23 mouse cellular contexts compared by ENCODE assay signal in genomic region chr8:119275442-119275841, GRCm38 (mm10).
DNase-seq lines count a peak whose midpoint lies in the region; ATAC-seq lines count a peak whose summit lies in the region.
"Had no signal": no experiment of that assay in that cellular context is flagged by ENCODE, and none has a peak within 500 bp of the region (broad histone marks: within the 10 kb centered on the region; RNA-seq: fewer than 3 reads in every experiment).

No protein-coding gene starts in this region.

- peaks cover 24% of the 10 kb centered on the region for H3K4me1 ChIP-seq in heart, embryonic 13.5 days
- no peaks in the 10 kb centered on the region for H3K4me1 ChIP-seq in megakaryocyte, embryonic 14.5 days
- H3K4me1 ChIP-seq in limb, embryonic 12.5 days (replicated peaks), result no peaks in the 10 kb centered on the region
- H3K4me1 ChIP-seq: embryonic facial prominence, embryonic 13.5 days; forebrain, embryonic 12.5 days; hindbrain, embryonic 12.5 days; intestine, embryonic 15.5 days had no signal

- no peaks in the 10 kb centered on the region for H3K27me3 ChIP-seq in heart, embryonic 13.5 days (replicated peaks)
- H3K27me3 ChIP-seq in megakaryocyte, embryonic 14.5 days (replicated peaks), result no peaks in the 10 kb centered on the region
- no peaks in the 10 kb centered on the region for H3K27me3 ChIP-seq in limb, embryonic 12.5 days
- H3K27me3 ChIP-seq: embryonic facial prominence, embryonic 13.5 days; forebrain, embryonic 12.5 days; hindbrain, embryonic 12.5 days; intestine, embryonic 15.5 days had no signal

- H3K27ac ChIP-seq in heart, embryonic 13.5 days (replicated peaks), result peak overlapping the region; percentile 96; the same call in 1 of the 2 replicates
- no peak overlapping the region for H3K27ac ChIP-seq in limb, embryonic 12.5 days
- H3K27ac ChIP-seq: embryonic facial prominence, embryonic 13.5 days; forebrain, embryonic 12.5 days; hindbrain, embryonic 12.5 days; intestine, embryonic 15.5 days had no signal

- H3K9me3 ChIP-seq in heart, embryonic 13.5 days, result no peaks in the 10 kb centered on the region
- H3K9me3 ChIP-seq in megakaryocyte, embryonic 14.5 days, result peaks cover 3% of the 10 kb centered on the region; the same call in 1 of the 2 replicates
- no peaks in the 10 kb centered on the region for H3K9me3 ChIP-seq in limb, embryonic 12.5 days
- H3K9me3 ChIP-seq: embryonic facial prominence, embryonic 13.5 days; forebrain, embryonic 12.5 days; hindbrain, embryonic 12.5 days; intestine, embryonic 15.5 days had no signal

- no peak for DNase-seq in heart, postnatal 10 days
- DNase-seq in ovary, postnatal 10 days (ENCODE audit: low spot score), result no peak
- DNase-seq in cerebellum, postnatal 25 days, result no peak
- DNase-seq: adrenal gland, adult 2 months; adrenal gland, postnatal 36 days; B cell, adult 2 months; cerebellum, adult 11 months; cerebellum, adult 8-10 months; cerebellum, postnatal 14 days; gastrocnemius, postnatal 10 days; heart, adult 18-20 months; heart, postnatal 4 days had no signal

- intact Hi-C loops in heart, postnatal 10 days (cut with DNase I), result no loop called here

- no peak for ATAC-seq in heart, embryonic 13.5 days (ENCODE audit: extremely low read depth, insufficient number of reproducible peaks, low FRiP score, low TSS enrichment)
- ATAC-seq in megakaryocyte, adult 5-6 weeks (ENCODE audit: poor library complexity, severe bottlenecking), result no peak
- peak; percentile 47; the same call in 1 of the 2 replicates for ATAC-seq in limb, embryonic 12.5 days (ENCODE audit: insufficient number of reproducible peaks, insufficient read depth, low FRiP score, low TSS enrichment, low read depth)
- ATAC-seq: CD4-positive, CD25-positive, alpha-beta regulatory T cell, adult 4 months; forebrain, embryonic 16.5 days; intestine, embryonic 15.5 days had no signal

- H3K9ac ChIP-seq in heart, embryonic 13.5 days, result no peak overlapping the region
- H3K9ac ChIP-seq in limb, embryonic 12.5 days (replicated peaks), result no peak overlapping the region
- H3K9ac ChIP-seq: embryonic facial prominence, embryonic 13.5 days; forebrain, embryonic 12.5 days; hindbrain, embryonic 12.5 days; intestine, embryonic 15.5 days had no signal

- H3K4me2 ChIP-seq in heart, embryonic 13.5 days, result no peak overlapping the region
- H3K4me2 ChIP-seq in limb, embryonic 12.5 days, result no peak overlapping the region
- H3K4me2 ChIP-seq: embryonic facial prominence, embryonic 13.5 days; forebrain, embryonic 12.5 days; heart, embryonic 11.5 days; hindbrain, embryonic 12.5 days; intestine, embryonic 15.5 days had no signal

- H3K36me3 ChIP-seq in heart, embryonic 13.5 days, result no peaks in the 10 kb centered on the region
- H3K36me3 ChIP-seq in megakaryocyte, embryonic 14.5 days (replicated peaks; ENCODE audit: low read length), result no peaks in the 10 kb centered on the region
- no peaks in the 10 kb centered on the region for H3K36me3 ChIP-seq in limb, embryonic 12.5 days
- H3K36me3 ChIP-seq: embryonic facial prominence, embryonic 13.5 days; forebrain, embryonic 12.5 days; hindbrain, embryonic 12.5 days; intestine, embryonic 15.5 days had no signal

- H3K4me3 ChIP-seq in heart, embryonic 13.5 days, result no peak overlapping the region
- H3K4me3 ChIP-seq in megakaryocyte, embryonic 14.5 days (replicated peaks), result peak overlapping the region; percentile 31
- H3K4me3 ChIP-seq in limb, embryonic 12.5 days (replicated peaks), result no peak overlapping the region
- H3K4me3 ChIP-seq: embryonic facial prominence, embryonic 13.5 days; forebrain, embryonic 12.5 days; hindbrain, embryonic 12.5 days; intestine, embryonic 15.5 days had no signal

- WGBS in heart, embryonic 13.5 days, result 68% methylated on average over 1 of the region's 1 CpGs
- 81% methylated on average over 1 of the region's 1 CpGs for WGBS in limb, embryonic 12.5 days
